Mouse (Mus musculus): ENCODE data around the gene Calb2.
A peak's percentile ranks its signal among the peaks of the same experiment; 100 is the strongest.

Calb2 gene

DNA sequence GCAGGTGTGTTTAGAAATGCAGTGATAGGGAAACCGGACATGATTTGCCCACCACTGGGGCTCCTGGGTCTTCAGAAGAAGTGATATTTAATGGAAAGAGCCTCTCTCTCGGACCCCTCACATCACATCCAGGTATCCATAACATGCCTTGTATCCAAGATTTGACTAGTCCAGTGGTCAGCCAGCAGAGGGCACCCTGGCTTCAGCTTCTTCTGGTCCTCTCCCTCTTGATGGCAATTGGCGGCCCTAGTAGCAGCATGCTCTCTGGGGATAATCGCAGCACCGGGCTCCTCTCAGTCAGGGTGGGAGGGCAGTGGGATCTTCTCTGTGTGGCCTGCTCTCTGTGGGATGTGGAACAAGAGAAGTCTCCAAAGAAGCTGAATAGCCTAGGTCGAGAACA is 48.3 kb downstream of the Calb2 start:
- peak; percentile 1 to 55 for DNase-seq

DNA sequence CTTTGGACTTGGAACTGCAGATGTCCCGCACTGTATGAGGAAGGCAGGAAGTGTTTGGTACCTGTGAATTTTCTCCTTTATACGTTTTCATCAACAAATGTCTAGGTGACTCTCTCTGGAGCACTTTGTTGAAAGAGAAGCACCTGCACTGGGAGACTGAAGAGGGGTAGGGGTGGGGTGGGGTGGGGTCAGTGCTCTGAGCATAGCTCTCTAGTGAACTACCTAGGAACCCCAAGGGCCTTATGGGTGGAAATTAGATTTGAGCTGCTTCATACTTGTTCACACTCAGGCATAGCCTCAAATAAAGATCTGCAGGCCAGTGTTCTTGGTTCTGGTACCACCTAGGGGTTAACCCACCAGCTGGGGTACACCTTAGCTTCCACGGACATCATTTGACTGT is 65.4 kb downstream of the Calb2 start, which contains the start of gene Gm17720:
Gene Gm17720 (minus strand): TSS at position 101 of the 400 bp plus-strand sequence.
- DNase-seq = peak in 1 of 2 experiments; percentile 13

DNA sequence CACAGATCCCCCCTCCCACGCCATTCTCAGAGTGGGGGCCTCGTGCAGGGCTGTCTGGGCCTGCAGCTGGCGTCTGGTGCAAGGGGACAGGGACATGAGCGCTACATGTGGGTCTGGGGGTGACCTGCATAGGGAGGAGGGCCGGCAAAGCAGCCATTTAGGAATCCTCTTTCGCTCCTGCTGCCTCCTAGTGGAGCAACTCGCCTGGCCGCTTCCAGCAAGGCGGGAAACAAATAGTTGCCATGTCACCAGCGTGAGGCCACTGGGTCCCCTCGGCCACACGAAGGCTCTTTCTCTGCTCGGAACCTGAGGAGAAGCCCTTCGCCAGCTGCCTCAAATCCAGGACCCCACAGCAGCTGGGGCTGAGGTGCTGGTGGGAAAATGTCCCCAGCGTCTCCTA is 66.3 kb downstream of the Calb2 start:
- DNase-seq = no peak

DNA sequence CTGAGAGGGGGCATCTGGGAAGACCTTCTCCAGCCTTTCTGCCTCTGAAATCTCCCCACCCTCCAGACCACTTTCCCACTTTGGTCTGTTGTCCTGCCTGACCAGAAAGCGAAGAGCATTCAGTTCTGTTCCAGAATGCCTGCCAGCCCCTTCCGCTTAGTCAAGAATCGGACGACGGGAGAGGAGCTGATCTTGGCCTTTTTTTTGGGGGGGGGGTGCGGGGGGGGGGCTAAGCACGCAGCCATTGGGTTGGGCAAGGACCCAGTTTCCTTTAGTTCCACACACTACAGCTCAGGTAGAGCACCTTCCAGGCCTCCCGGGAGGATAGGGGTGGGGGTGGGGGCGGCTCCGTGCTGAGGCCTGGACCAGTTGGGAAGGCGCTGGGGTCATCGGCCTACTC is 67.1 kb downstream of the Calb2 start, which contains the start of gene Gm21964:
Gene Gm21964 (plus strand): TSS at position 301 of the 400 bp plus-strand sequence.
- no peak for DNase-seq

DNA sequence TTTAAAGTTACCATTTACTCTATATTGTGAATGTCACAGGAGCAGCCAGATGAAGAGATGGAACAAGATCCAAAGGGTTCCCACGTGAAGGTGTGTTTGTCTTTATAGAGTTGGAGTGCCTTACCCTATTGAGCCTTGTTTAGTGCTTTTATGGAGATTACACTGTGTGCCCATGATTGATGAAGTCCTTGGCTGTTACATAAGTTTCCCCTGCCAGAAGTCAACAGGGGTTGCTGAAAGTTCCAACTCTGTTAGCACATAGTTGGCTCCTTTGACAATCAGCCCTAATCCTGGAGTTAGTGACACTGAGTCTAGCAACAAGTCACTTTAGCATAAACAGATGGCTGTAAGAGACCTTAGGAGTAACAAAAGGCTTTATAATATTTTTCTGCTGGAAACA is 76.1 kb downstream of the Calb2 start:
- DNase-seq = no peak
